Mouse (Mus musculus) ES-E14 (cell line): ENCODE measurements around the gene Rab11a.
A peak's percentile ranks its signal among the peaks of the same experiment; 100 is the strongest.

Experiments used
- MAFK ChIP-seq: IDR thresholded peaks from 2 replicates; pipeline ENCODE4 v1.6.1; 2014; ENCODE audit warnings: mild to moderate bottlenecking, low read depth, low read length, inconsistent platforms; ENCODE audit not compliant: insufficient read depth
- ZC3H11A ChIP-seq: IDR thresholded peaks from 2 replicates; pipeline ENCODE4 v1.6.1; 2012; ENCODE audit warnings: low read depth, mild to moderate bottlenecking, inconsistent platforms, low read length, borderline replicate concordance

- no peak for TF ChIP-seq MAFK
- peak; percentile 87 for TF ChIP-seq ZC3H11A
These were observed 46.4 kb downstream of the Rab11a start for GRCm38 (mm10) chr9:64691176-64691575.
